Mouse (Mus musculus): ENCODE data around the gene Slc5a7. TPM values are rescaled to one million over a fixed set of nuclear protein-coding genes. Genes with fewer than 3 reads are reported as not detected.

Gene Slc5a7
- 0.32 and 1.3 TPM in 2 replicates for polyA plus RNA-seq (2012; rRNA removed)

DNA sequence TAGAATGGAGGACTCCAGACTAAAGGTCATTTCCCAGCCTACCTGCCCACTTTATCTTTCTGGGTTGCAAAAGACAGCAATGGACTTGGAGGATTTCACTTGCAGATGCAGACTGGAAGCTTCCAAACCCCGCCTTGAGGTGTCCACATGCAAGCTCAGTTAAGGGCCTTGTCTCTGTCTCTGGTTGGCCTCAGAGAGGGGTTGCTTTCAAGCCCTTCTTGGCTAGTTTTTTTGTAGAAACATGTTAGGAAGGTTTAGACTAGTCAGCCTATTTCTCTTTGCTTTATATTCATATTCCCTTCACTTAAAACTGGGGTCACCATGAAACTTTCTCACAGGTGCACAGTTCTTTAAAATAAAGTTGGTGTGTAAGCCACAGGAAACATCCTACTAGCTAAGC, at the start of gene Slc5a7:
Gene Slc5a7, minus strand, starts transcription at position 101 of the 400 bp plus-strand sequence.
- H3K4me3 ChIP-seq (ENCODE audit: insufficient read depth, low read length) = no peak within 1 kb of the TSS
- H3K27ac ChIP-seq (ENCODE audit: insufficient read depth, low read length) = no peak within 1 kb of the TSS
- TF ChIP-seq CTCF (IDR thresholded peaks at IDR 0.05; ENCODE audit: extremely low read depth, insufficient read depth, low read length) = no peak
- no peak for TF ChIP-seq POLR2A (IDR thresholded peaks at IDR 0.05; ENCODE audit: extremely low read depth, insufficient read depth, low read length)
- H3K4me1 ChIP-seq (ENCODE audit: control insufficient read depth, insufficient read depth, low read length) = no peaks in the 10 kb centered on the region

DNA sequence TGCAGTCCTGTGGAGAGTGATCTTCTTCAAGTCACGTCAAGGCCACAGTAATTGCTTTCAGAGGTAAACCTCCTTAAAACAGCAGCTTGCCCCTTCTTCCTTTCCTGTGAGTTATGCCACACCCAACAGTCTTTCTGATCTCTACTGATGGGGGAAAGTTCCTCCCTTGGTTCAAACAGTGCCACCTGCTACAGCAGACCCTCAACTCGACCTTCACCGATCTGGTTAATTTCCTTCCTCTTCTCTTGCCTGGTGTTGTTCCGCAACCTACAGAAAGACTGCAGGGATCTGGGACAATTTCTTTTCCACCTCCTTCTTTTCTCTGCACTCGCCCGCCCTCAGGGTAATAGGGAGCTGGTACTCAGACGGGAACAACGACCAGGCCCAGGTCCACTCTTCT, 48.8 kb upstream of the Slc5a7 start:
- TF ChIP-seq POLR2A (IDR thresholded peaks at IDR 0.05; ENCODE audit: extremely low read depth, insufficient read depth, low read length) (no peak), CTCF (IDR thresholded peaks at IDR 0.05; ENCODE audit: extremely low read depth, insufficient read depth, low read length) (no peak)
- Histone ChIP-seq H3K4me1 (ENCODE audit: control insufficient read depth, insufficient read depth, low read length) (no peaks in the 10 kb centered on the region), H3K27ac (ENCODE audit: insufficient read depth, low read length) (no peak overlapping the region), H3K4me3 (ENCODE audit: insufficient read depth, low read length) (no peak overlapping the region)

- Histone ChIP-seq H3K27ac (ENCODE audit: insufficient read depth, low read length) (no peak overlapping the region), H3K4me1 (ENCODE audit: control insufficient read depth, insufficient read depth, low read length) (no peaks in the 10 kb centered on the region), H3K4me3 (ENCODE audit: insufficient read depth, low read length) (no peak overlapping the region)
- TF ChIP-seq CTCF (IDR thresholded peaks at IDR 0.05; ENCODE audit: extremely low read depth, insufficient read depth, low read length) (no peak), POLR2A (IDR thresholded peaks at IDR 0.05; ENCODE audit: extremely low read depth, insufficient read depth, low read length) (no peak)
These were observed 44.6 kb upstream of the Slc5a7 start for GRCm38 (mm10) chr17:54343395-54343794.

DNA sequence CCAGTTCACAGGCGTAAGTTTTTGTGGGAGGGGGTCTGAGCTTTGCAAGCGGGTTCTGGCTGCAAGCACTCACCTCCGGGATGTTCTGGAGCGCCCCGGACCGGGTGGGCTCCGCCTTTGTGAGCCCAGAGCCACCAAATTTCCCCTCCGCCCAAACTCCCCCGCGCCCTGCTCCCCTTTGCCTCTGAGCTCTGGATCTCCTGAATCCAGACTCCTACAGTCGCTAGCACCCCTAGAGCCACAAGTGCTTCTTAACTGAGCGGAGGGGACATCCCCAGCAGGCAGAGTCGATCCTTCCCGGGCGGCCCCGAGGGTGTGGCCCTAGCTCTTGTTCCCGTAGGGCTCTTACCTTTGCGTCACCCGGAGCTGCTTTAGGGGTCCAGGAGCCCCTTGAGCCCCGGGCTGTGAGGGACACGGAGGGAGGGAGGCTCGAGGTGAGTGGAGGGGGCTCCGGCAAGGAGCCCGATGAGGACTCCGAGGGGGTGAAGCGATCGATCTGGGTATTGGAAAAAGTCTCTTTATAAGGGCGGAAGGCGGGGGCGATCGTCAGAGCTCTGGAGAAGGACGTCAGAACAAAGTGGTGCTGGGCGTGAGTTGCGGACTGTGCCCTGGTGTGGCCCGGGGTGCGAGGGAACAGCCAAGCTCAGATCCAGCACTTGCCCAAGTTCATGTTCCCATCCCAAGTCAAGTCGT, 456 bp downstream of the Slc5a7 start:
- no peak overlapping the region for H3K27ac ChIP-seq (ENCODE audit: insufficient read depth, low read length)
- TF ChIP-seq CTCF (IDR thresholded peaks at IDR 0.05; ENCODE audit: extremely low read depth, insufficient read depth, low read length) = no peak
- no peak for TF ChIP-seq POLR2A (IDR thresholded peaks at IDR 0.05; ENCODE audit: extremely low read depth, insufficient read depth, low read length)
- no peak overlapping the region for H3K4me3 ChIP-seq (ENCODE audit: insufficient read depth, low read length)
- no peaks in the 10 kb centered on the region for H3K4me1 ChIP-seq (ENCODE audit: control insufficient read depth, insufficient read depth, low read length)

GRCm38 (mm10) chr17:54250783-54251182, 48.1 kb downstream of the Slc5a7 start:
- no peak overlapping the region for H3K27ac ChIP-seq (ENCODE audit: insufficient read depth, low read length)
- TF ChIP-seq CTCF (IDR thresholded peaks at IDR 0.05; ENCODE audit: extremely low read depth, insufficient read depth, low read length) = no peak
- no peaks in the 10 kb centered on the region for H3K4me1 ChIP-seq (ENCODE audit: control insufficient read depth, insufficient read depth, low read length)
- H3K4me3 ChIP-seq (ENCODE audit: insufficient read depth, low read length) = no peak overlapping the region

GRCm38 (mm10) chr17:54243650-54244300, 55.1 kb downstream of the Slc5a7 start:
- TF ChIP-seq POLR2A (IDR thresholded peaks at IDR 0.05; ENCODE audit: extremely low read depth, insufficient read depth, low read length) (no peak), CTCF (IDR thresholded peaks at IDR 0.05; ENCODE audit: extremely low read depth, insufficient read depth, low read length) (no peak)

GRCm38 (mm10) chr17:54239435-54239834, 59.4 kb downstream of the Slc5a7 start:
- TF ChIP-seq CTCF (IDR thresholded peaks at IDR 0.05; ENCODE audit: extremely low read depth, insufficient read depth, low read length) (no peak), POLR2A (IDR thresholded peaks at IDR 0.05; ENCODE audit: extremely low read depth, insufficient read depth, low read length) (no peak)
- Histone ChIP-seq H3K4me3 (ENCODE audit: insufficient read depth, low read length) (no peak overlapping the region), H3K4me1 (ENCODE audit: control insufficient read depth, insufficient read depth, low read length) (no peaks in the 10 kb centered on the region), H3K27ac (ENCODE audit: insufficient read depth, low read length) (no peak overlapping the region)

More at GRCm38 (mm10) chr17:54243650-54244300, 55.1 kb downstream of the Slc5a7 start:
- Histone ChIP-seq H3K4me3 (ENCODE audit: insufficient read depth, low read length) (no peak overlapping the region), H3K27ac (ENCODE audit: insufficient read depth, low read length) (no peak overlapping the region), H3K4me1 (ENCODE audit: control insufficient read depth, insufficient read depth, low read length) (no peaks in the 10 kb centered on the region)

All from cortical plate, adult 2 months (tissue).